Mouse (Mus musculus) right cerebral cortex, postnatal 14 days (tissue): ENCODE results near the gene Tiam1.

Source experiments
- DNase-seq: peaks from one replicate; pipeline ENCODE4 v3.0.0; 2022

Gene Tiam1

GRCm38 (mm10) chr16:90143760-90144516 is at the start of gene Tiam1:
Gene Tiam1 (minus strand): TSS chr16:90143769.
- DNase-seq: peak; percentile 99

GRCm38 (mm10) chr16:90191289-90191688 is 47.7 kb upstream of the Tiam1 start:
- no peak for DNase-seq

GRCm38 (mm10) chr16:90187453-90187852 is 43.9 kb upstream of the Tiam1 start:
- DNase-seq: no peak

GRCm38 (mm10) chr16:90185928-90186588 is 42.5 kb upstream of the Tiam1 start:
- peak; percentile 90 for DNase-seq

GRCm38 (mm10) chr16:90184135-90184534 is 40.6 kb upstream of the Tiam1 start:
- no peak for DNase-seq

GRCm38 (mm10) chr16:90181673-90182072 is 38.1 kb upstream of the Tiam1 start:
- DNase-seq: no peak

GRCm38 (mm10) chr16:90180975-90181374 is 37.4 kb upstream of the Tiam1 start:
- no peak for DNase-seq

- no peak for DNase-seq
These were observed 36.3 kb upstream of the Tiam1 start for GRCm38 (mm10) chr16:90179892-90180291.

GRCm38 (mm10) chr16:90178404-90178803 is 34.8 kb upstream of the Tiam1 start:
- DNase-seq: no peak

GRCm38 (mm10) chr16:90177425-90177824 is 33.9 kb upstream of the Tiam1 start:
- DNase-seq: no peak

- peak; percentile 29 for DNase-seq
These were observed 32.9 kb upstream of the Tiam1 start for GRCm38 (mm10) chr16:90176472-90176871.

- no peak for DNase-seq
These were observed 27.8 kb upstream of the Tiam1 start for GRCm38 (mm10) chr16:90171416-90171815.

GRCm38 (mm10) chr16:90170676-90171075 is 27.1 kb upstream of the Tiam1 start:
- DNase-seq: no peak

- DNase-seq: no peak
These were observed 26.5 kb upstream of the Tiam1 start for GRCm38 (mm10) chr16:90169863-90170630.

- DNase-seq: peak; percentile 83
These were observed 24.1 kb upstream of the Tiam1 start for GRCm38 (mm10) chr16:90167646-90168045.

- no peak for DNase-seq
These were observed 21.9 kb upstream of the Tiam1 start for GRCm38 (mm10) chr16:90165435-90165834.

GRCm38 (mm10) chr16:90164942-90165341 is 21.4 kb upstream of the Tiam1 start:
- DNase-seq: no peak

- no peak for DNase-seq
These were observed 11.5 kb upstream of the Tiam1 start for GRCm38 (mm10) chr16:90155080-90155479.

- no peak for DNase-seq
These were observed 7.3 kb upstream of the Tiam1 start for GRCm38 (mm10) chr16:90150820-90151219.

- no peak for DNase-seq
These were observed 6.6 kb upstream of the Tiam1 start for GRCm38 (mm10) chr16:90150126-90150525.

GRCm38 (mm10) chr16:90149335-90149734 is 5.8 kb upstream of the Tiam1 start:
- DNase-seq: no peak

GRCm38 (mm10) chr16:90145244-90145643 is 1.7 kb upstream of the Tiam1 start:
- no peak for DNase-seq

GRCm38 (mm10) chr16:90144541-90144940 is 972 bp upstream of the Tiam1 start:
- no peak for DNase-seq

- no peak for DNase-seq
These were observed 181 bp downstream of the Tiam1 start for GRCm38 (mm10) chr16:90143416-90143759.
